Mouse (Mus musculus) spleen, postnatal 14 days (tissue): ENCODE results near the gene Scn2b.

Experiments
- DNase-seq, 2 experiments: peaks; one replicate each; pipeline ENCODE4 v3.0.0; 2021 to 2022; ENCODE audit warnings: low spot score in 2 of 2

Scn2b gene

DNA sequence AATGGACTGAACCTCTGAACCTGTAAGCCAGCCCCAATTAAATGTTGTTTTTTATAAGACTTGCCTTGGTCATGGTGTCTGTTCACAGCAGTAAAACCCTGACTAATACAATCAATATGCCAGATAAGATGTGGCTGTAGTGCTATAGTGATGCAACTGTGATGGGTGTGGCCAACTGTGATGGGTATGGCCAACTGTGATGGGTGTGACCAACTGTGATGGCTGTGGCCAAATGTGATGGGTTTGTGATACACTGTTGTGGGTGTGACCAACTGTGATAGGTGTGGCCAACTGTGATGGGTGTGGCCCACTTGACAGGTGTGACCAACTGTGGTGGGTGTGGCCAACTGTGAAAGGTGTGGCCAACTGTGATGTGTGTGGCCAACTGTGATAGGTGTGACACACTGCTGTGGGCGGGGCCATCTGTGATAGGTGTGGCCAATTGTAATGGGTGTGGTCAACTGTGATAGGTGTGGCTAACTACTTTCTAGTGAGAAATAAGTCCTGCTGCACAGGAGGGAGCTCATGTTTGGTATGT is 53.6 kb downstream of the Scn2b start:
- no peak for DNase-seq

DNA sequence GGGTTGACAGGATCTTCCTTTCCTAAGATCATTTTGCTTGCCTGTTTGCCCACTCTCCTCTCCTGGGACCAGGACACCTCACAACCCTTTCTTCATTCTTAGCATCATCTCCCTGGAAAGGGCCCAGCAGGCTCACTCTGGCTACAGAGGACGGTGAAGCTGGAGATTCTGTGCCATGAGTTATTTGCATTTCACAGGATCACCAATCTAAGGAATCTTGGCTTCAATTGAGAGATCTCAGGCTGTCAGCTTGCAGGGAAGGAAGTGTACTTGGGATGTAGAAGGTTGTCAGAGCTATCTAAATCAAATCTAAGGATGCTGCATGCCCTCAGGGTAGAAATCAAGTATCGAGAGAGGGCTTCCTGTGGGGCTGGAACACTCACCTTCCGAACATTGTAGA is 55.9 kb downstream of the Scn2b start:
- no peak for DNase-seq

DNA sequence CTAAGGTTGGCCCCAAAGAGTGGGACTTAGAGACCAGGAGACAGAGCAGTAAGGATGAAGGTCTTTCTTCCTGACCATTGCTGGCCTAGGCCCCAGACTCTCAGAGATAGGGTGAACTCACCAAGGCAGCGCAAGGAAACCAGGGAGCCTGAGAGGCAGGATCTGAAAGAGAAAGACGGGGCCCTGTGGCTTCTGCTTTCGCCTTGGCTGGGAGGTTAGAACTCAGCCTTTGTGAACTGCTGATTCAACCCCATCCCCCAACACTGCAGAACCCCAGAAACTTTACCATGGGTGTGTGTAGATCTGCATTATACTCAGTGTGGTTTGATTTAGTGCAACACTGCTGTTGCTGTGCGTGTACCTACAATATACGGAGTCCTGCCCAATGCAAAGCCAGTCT is 61.7 kb downstream of the Scn2b start:
- no peak for DNase-seq
